Mouse (Mus musculus) heart, postnatal 0 days (tissue): ENCODE measurements at regions not wholly inside any gene's neighbourhood (a gene's known extent, or its start where the extent isn't known, plus 50 kb on each side); places are given as distances from the start of the nearest gene placed in this dataset.

Experiments
- CTCF ChIP-seq: IDR thresholded peaks from 2 replicates; pipeline ENCODE4 v1.5.1; 2016; ENCODE audit warnings: antibody characterized with exemption, control low read depth, low read depth
- EP300 ChIP-seq: IDR thresholded peaks from 2 replicates; pipeline ENCODE4 v1.6.1; 2016; ENCODE audit warnings: antibody characterized with exemption, low read depth

DNA sequence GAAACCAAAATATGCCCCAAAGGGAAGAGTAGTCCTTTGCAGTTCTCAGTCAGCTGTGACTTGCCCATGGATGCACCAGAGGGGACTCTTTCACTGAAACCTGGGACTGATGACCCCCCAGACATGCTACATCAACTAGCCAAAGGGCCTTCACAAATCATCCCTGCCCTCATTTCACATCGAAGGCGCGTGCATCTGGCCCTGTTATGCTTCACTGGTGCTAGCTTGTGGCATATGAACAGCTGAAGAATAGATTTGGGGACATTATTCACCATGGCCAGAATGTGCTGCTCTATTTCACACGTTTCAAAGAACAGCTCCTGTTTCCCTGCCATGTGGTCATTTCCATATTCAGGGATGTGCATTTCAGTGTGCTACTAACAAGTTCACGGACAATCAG is 160.8 kb upstream of the Myo3a start:
- TF ChIP-seq EP300 (no peak), CTCF (no peak)
